Mouse (Mus musculus): ENCODE data around the gene Fermt1. TPM values are rescaled to one million over a fixed set of nuclear protein-coding genes. Genes with fewer than 3 reads are reported as not detected.

The Fermt1 gene
- polyA plus RNA-seq, 1 experiment from 2014 or later, result not detected

DNA sequence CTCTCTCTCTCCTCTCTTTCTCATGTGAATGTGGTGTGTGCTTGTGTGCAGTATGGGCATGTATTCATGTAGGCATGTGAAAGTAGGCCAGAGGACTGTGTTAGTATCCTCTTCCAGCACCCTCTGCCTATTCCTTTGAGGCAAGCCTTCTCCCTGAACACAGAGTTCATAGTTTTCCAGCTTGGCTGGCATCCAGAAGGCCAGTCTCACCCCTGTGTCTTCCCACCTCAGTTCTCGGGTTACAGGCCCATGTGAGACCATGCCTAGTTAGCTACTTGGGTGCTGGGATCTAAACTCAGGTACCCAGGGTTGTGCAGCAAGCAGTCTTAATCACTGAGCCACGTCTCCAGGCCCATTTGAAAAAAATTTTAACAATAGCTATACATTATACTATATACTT lies 17.8 kb downstream of the Fermt1 start:
- no peaks in the 10 kb centered on the region for H3K9me3 ChIP-seq (replicated peaks; ENCODE audit: control insufficient read depth, low read length, poor library complexity, severe bottlenecking)
- WGBS, result 72% methylated on average over 2 of the region's 2 CpGs
- no peak for ATAC-seq
- no peaks in the 10 kb centered on the region for H3K27me3 ChIP-seq (ENCODE audit: control insufficient read depth, insufficient read depth, low read depth, low read length)
- no peaks in the 10 kb centered on the region for H3K4me1 ChIP-seq (ENCODE audit: control insufficient read depth, insufficient read depth, low read length)
- H3K27ac ChIP-seq (ENCODE audit: low read length), result no peak overlapping the region
- H3K4me2 ChIP-seq (ENCODE audit: low read length), result no peak overlapping the region
- no peak overlapping the region for H3K9ac ChIP-seq (ENCODE audit: low read depth, low read length)
- H3K36me3 ChIP-seq (ENCODE audit: control insufficient read depth, insufficient read depth, low read length), result no peaks in the 10 kb centered on the region
- no peak overlapping the region for H3K4me3 ChIP-seq (ENCODE audit: low read depth, low read length)

DNA sequence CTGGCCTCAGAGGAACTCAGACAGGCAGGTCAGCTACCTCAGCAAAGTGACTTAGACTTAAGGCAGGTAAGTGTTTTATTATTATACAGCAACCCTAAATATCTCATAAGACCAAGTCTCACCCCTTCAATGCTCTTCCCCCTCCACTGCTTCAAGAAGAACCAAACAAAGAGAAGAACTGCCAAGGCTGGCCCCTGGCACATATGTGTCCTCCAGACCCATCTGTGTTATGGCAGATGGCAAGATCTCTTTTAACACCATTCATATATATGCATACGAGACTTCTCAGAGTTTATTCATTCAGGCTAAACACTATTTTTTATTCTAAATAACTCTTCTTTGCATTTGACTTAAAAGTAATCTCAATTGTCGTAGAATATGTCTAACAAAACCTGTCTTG lies 18.4 kb downstream of the Fermt1 start:
- H3K9ac ChIP-seq (ENCODE audit: low read depth, low read length), result no peak overlapping the region
- H3K27me3 ChIP-seq (ENCODE audit: control insufficient read depth, insufficient read depth, low read depth, low read length), result no peaks in the 10 kb centered on the region
- H3K4me3 ChIP-seq (ENCODE audit: low read depth, low read length), result no peak overlapping the region
- 64% methylated on average over 2 of the region's 2 CpGs for WGBS
- no peak for ATAC-seq
- no peaks in the 10 kb centered on the region for H3K36me3 ChIP-seq (ENCODE audit: control insufficient read depth, insufficient read depth, low read length)
- no peaks in the 10 kb centered on the region for H3K4me1 ChIP-seq (ENCODE audit: control insufficient read depth, insufficient read depth, low read length)
- H3K4me2 ChIP-seq (ENCODE audit: low read length), result no peak overlapping the region
- H3K27ac ChIP-seq (ENCODE audit: low read length), result no peak overlapping the region
- no peaks in the 10 kb centered on the region for H3K9me3 ChIP-seq (replicated peaks; ENCODE audit: control insufficient read depth, low read length, poor library complexity, severe bottlenecking)

DNA sequence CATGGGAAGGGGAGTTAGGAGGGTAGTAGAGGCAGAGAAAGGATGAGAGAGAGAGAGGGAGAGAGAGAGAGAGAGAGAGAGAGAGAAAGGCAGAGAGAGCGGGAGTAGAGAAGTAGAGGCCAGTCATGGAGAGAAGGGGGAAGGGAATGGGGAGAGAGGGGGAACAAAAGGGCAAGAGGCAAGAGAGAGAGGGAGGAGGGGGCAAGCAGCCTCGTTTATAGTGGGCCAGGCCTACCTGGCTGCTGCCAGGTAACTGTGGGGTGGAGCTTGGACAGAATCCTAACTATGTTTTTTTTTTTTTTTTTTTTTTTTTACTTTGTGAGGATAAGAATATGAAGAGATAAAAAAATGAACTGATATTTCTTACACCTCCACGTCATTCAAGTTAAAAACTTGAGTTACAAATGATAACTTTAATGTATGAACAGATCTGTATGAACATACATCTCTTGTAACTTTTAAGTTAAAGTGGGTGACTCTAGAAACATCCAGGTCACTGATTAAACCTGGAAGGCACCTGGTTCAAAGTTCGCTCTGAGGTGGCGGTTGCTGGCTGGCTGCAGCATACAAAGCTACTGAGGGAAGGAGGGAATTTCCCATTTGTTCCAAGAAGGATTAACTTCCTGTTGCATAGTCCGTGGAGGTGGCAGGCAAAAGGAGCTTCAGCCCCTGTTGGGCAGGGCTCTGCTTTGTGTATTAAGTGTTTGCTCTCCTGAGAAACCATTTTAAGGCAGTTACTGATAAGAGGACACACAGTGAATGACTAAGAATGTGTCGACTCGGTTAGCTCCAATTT lies 22.2 kb downstream of the Fermt1 start:
- H3K9ac ChIP-seq (ENCODE audit: low read depth, low read length), result no peak overlapping the region

DNA sequence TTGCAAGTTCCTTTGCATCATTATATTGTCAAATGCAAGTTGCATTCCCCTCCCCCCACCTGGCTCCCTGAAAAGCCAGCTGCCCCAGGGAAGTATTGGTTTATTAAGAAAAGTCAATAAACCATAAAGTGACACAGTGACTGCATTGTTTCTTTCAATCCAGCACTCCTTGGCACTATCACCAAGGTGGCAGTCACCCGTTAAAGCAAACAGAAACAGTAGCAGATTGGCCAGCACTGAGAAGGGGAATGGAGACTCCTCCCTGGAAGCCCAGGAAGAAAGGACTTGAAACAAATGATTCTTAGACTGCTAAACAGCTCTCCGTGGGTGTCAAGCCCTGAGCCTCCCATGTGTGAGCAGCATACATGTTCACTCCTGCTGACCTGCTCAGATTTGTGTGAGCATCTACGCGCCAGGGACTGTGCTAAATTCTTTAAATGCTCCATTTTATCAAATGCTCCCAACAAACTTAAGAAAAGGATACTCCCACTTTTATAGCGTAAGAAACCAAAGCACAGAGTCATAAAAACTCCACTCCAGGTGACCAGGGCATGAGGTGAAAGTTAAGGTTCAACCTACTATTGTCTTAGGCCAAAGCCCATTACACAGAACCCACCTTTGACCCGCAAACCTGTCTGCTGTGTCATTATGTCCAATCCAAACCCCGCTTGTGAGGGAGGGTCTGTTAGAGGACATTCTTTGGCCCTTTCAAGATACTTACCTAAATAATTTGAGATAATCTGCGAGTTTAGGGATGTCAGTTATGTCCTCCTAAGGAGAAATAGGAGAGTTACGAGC lies 23.4 kb downstream of the Fermt1 start:
- H3K9ac ChIP-seq (ENCODE audit: low read depth, low read length), result no peak overlapping the region
- no peaks in the 10 kb centered on the region for H3K4me1 ChIP-seq (ENCODE audit: control insufficient read depth, insufficient read depth, low read length)
- no peaks in the 10 kb centered on the region for H3K9me3 ChIP-seq (replicated peaks; ENCODE audit: control insufficient read depth, low read length, poor library complexity, severe bottlenecking)
- H3K36me3 ChIP-seq (ENCODE audit: control insufficient read depth, insufficient read depth, low read length), result no peaks in the 10 kb centered on the region
- no peak for ATAC-seq
- H3K4me2 ChIP-seq (ENCODE audit: low read length), result no peak overlapping the region
- H3K27me3 ChIP-seq (ENCODE audit: control insufficient read depth, insufficient read depth, low read depth, low read length), result no peaks in the 10 kb centered on the region
- no peak overlapping the region for H3K4me3 ChIP-seq (ENCODE audit: low read depth, low read length)
- 70% methylated on average over 9 of the region's 9 CpGs for WGBS
- no peak overlapping the region for H3K27ac ChIP-seq (ENCODE audit: low read length)

More for the DNA sequence above, 22.2 kb downstream of the Fermt1 start:
- ATAC-seq, result no peak
- no peak overlapping the region for H3K27ac ChIP-seq (ENCODE audit: low read length)
- H3K36me3 ChIP-seq (ENCODE audit: control insufficient read depth, insufficient read depth, low read length), result no peaks in the 10 kb centered on the region
- no peak overlapping the region for H3K4me3 ChIP-seq (ENCODE audit: low read depth, low read length)
- no peaks in the 10 kb centered on the region for H3K27me3 ChIP-seq (ENCODE audit: control insufficient read depth, insufficient read depth, low read depth, low read length)
- H3K9me3 ChIP-seq (replicated peaks; ENCODE audit: control insufficient read depth, low read length, poor library complexity, severe bottlenecking), result no peaks in the 10 kb centered on the region
- H3K4me1 ChIP-seq (ENCODE audit: control insufficient read depth, insufficient read depth, low read length), result no peaks in the 10 kb centered on the region
- 43% methylated on average over 8 of the region's 8 CpGs for WGBS
- no peak overlapping the region for H3K4me2 ChIP-seq (ENCODE audit: low read length)

DNA sequence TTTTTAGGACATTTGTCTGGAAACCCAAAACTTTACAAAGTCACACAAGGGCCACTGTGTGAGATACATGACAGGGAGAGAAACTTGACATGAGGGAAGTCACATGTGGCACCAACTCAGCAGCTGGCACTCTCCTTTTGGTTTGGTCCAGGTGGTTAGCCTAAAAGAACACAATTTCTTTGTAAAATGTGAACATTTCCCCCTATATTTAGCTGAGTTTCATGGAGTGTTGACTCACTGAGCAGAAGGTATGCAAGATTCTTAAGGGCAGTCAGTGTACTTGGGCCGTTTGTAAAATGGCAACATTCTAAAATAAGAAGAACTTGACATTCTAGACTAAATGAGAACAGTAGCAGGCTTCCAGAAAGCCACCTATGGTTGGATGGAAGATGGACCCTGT lies 30.9 kb downstream of the Fermt1 start:
- Histone ChIP-seq H3K9me3 (replicated peaks; ENCODE audit: control insufficient read depth, low read length, poor library complexity, severe bottlenecking) (0 out of 2 replicates have a peak, but pooled peaks cover 4% of the 10 kb centered on the region), H3K27ac (ENCODE audit: low read length) (no peak overlapping the region), H3K9ac (ENCODE audit: low read depth, low read length) (no peak overlapping the region), H3K27me3 (ENCODE audit: control insufficient read depth, insufficient read depth, low read depth, low read length) (no peaks in the 10 kb centered on the region), H3K4me1 (ENCODE audit: control insufficient read depth, insufficient read depth, low read length) (no peaks in the 10 kb centered on the region), H3K4me2 (ENCODE audit: low read length) (no peak overlapping the region), H3K36me3 (ENCODE audit: control insufficient read depth, insufficient read depth, low read length) (no peaks in the 10 kb centered on the region), H3K4me3 (ENCODE audit: low read depth, low read length) (no peak overlapping the region)
- 79% methylated on average over 1 of the region's 1 CpGs for WGBS
- no peak for ATAC-seq

DNA sequence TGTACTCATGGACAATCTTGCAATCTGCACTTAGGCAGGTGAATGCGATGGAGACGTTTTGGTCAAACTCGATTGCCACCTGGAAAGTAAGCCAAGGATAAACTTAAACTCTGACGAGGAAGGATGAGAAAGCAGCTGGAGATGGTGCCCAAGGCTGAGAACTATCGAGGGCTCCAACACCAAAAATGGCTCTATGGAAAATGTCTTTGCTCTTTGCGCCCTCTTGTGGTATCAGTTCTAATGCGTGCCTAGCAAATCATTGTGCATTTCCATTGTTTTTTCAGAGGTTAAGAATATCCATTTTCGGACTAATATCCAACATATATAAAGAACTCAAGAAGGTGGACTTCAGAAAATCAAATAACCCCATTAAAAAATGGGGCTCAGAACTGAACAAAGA lies 38.9 kb downstream of the Fermt1 start:
- Histone ChIP-seq H3K9ac (ENCODE audit: low read depth, low read length) (no peak overlapping the region), H3K4me1 (ENCODE audit: control insufficient read depth, insufficient read depth, low read length) (no peaks in the 10 kb centered on the region), H3K9me3 (replicated peaks; ENCODE audit: control insufficient read depth, low read length, poor library complexity, severe bottlenecking) (0 out of 2 replicates have a peak, but pooled peaks cover 4% of the 10 kb centered on the region), H3K27ac (ENCODE audit: low read length) (no peak overlapping the region), H3K27me3 (ENCODE audit: control insufficient read depth, insufficient read depth, low read depth, low read length) (no peaks in the 10 kb centered on the region), H3K36me3 (ENCODE audit: control insufficient read depth, insufficient read depth, low read length) (no peaks in the 10 kb centered on the region), H3K4me3 (ENCODE audit: low read depth, low read length) (no peak overlapping the region), H3K4me2 (ENCODE audit: low read length) (no peak overlapping the region)
- 27% methylated on average over 8 of the region's 8 CpGs for WGBS
- ATAC-seq, result no peak

DNA sequence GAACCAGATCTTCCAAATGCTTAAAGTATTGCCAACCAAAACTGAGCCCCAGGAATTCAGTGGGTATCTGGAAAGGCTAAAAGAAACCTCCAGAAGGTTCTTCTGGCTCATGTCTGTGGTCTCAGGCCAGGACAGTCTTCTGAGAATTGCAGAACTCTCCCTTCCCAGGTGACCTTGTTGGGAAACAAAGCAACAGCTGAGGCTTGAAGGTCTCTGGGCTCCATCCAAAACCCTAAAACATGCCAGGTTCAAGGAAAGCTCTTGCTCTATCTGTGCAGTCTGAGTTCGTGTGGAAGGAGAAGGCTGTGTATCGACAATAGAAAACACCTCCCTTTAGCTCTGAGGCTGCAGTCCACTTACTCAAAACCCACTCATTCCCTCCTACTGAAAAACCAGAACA lies 40.7 kb downstream of the Fermt1 start:
- Histone ChIP-seq H3K27me3 (ENCODE audit: control insufficient read depth, insufficient read depth, low read depth, low read length) (no peaks in the 10 kb centered on the region), H3K9me3 (replicated peaks; ENCODE audit: control insufficient read depth, low read length, poor library complexity, severe bottlenecking) (no peaks in the 10 kb centered on the region), H3K4me1 (ENCODE audit: control insufficient read depth, insufficient read depth, low read length) (no peaks in the 10 kb centered on the region), H3K27ac (ENCODE audit: low read length) (no peak overlapping the region), H3K4me2 (ENCODE audit: low read length) (no peak overlapping the region), H3K4me3 (ENCODE audit: low read depth, low read length) (no peak overlapping the region), H3K36me3 (ENCODE audit: control insufficient read depth, insufficient read depth, low read length) (no peaks in the 10 kb centered on the region), H3K9ac (ENCODE audit: low read depth, low read length) (no peak overlapping the region)
- no peak for ATAC-seq
- 80% methylated on average over 2 of the region's 2 CpGs for WGBS

DNA sequence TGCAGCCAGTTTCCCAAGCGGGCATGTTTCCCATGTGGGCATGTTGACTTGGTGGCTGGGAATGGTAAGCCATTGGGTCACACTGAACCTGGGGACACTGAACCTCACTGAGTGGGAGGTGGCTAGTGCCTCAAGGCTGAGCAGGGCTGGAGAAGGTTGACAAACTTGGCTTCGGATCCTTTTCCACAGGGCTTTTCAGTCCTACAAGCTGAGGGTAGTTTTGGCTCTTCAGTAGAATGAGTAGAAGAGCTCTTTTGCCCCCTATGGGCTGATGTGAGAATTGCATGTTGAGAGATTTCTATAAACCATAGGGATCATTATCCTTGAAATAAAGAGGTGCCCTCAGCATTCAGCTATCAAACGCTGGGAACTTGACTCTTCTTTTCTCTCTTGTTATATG lies 42.2 kb downstream of the Fermt1 start:
- no peak overlapping the region for H3K4me3 ChIP-seq (ENCODE audit: low read depth, low read length)
- H3K27ac ChIP-seq (ENCODE audit: low read length), result no peak overlapping the region
- H3K36me3 ChIP-seq (ENCODE audit: control insufficient read depth, insufficient read depth, low read length), result no peaks in the 10 kb centered on the region
- no peak for ATAC-seq
- no peaks in the 10 kb centered on the region for H3K4me1 ChIP-seq (ENCODE audit: control insufficient read depth, insufficient read depth, low read length)
- no peak overlapping the region for H3K4me2 ChIP-seq (ENCODE audit: low read length)
- no peaks in the 10 kb centered on the region for H3K9me3 ChIP-seq (replicated peaks; ENCODE audit: control insufficient read depth, low read length, poor library complexity, severe bottlenecking)
- H3K27me3 ChIP-seq (ENCODE audit: control insufficient read depth, insufficient read depth, low read depth, low read length), result no peaks in the 10 kb centered on the region
- WGBS, result 41% methylated on average over 3 of the region's 3 CpGs
- H3K9ac ChIP-seq (ENCODE audit: low read depth, low read length), result no peak overlapping the region

DNA sequence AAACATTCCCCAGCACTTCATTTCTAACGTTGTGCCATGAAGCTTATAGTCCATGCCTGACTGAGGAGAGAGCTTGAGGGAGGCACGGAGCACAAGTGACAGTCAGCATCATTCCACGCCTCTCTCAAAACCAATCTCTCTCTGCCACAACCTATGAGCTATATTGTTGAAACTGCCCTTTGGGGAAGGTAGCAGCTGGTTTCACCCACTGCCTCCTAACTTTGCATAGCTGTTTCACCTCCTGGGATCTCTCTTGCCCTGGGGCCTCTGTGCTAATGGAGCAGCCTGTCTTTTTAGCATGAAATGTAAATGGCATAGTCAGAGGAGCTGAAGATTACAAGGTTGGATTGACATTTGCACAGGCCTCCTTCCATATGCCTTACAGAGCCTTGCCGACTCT lies 43.6 kb downstream of the Fermt1 start:
- no peaks in the 10 kb centered on the region for H3K36me3 ChIP-seq (ENCODE audit: control insufficient read depth, insufficient read depth, low read length)
- ATAC-seq, result peak; percentile 45; the same call in 1 of the 2 replicates
- no peak overlapping the region for H3K9ac ChIP-seq (ENCODE audit: low read depth, low read length)
- H3K4me3 ChIP-seq (ENCODE audit: low read depth, low read length), result no peak overlapping the region
- H3K27me3 ChIP-seq (ENCODE audit: control insufficient read depth, insufficient read depth, low read depth, low read length), result no peaks in the 10 kb centered on the region
- no peaks in the 10 kb centered on the region for H3K9me3 ChIP-seq (replicated peaks; ENCODE audit: control insufficient read depth, low read length, poor library complexity, severe bottlenecking)
- H3K27ac ChIP-seq (ENCODE audit: low read length), result no peak overlapping the region
- whole genome bisulfite sequencing, result 63% methylated on average over 3 of the region's 4 CpGs
- no peaks in the 10 kb centered on the region for H3K4me1 ChIP-seq (ENCODE audit: control insufficient read depth, insufficient read depth, low read length)
- H3K4me2 ChIP-seq (ENCODE audit: low read length), result no peak overlapping the region
